Mouse (Mus musculus): ENCODE data around the gene Arv1.

- TF ChIP-seq CTCF (IDR thresholded peaks at IDR 0.05; ENCODE audit: low read depth) (no peak), EP300 (IDR thresholded peaks at IDR 0.05; ENCODE audit: low read depth) (no peak)
Observed at GRCm38 (mm10) chr8:124695424-124696100, 26.4 kb upstream of the Arv1 start.
